Mouse (Mus musculus) neural tube, postnatal 0 days (tissue): Measurements from ENCODE around the gene Gm38431. TPM values are rescaled to one million over a fixed set of nuclear protein-coding genes. Genes with fewer than 3 reads are reported as not detected.

Source experiments
- microRNA counts: library from miRNA; unstranded; fragments of <30 nt; microRNA quantifications from one replicate; lab custom pipeline; 2015
- microRNA-seq: library from miRNA; unstranded; fragments of <30 nt; microRNA quantifications from one replicate; pipeline ENCODE4, GENCODE M21; 2016
- polyA plus RNA-seq: library from polyadenylated mRNA; unstranded; fragments of >200 nt; fragmentation: Nextera tagmentation; extraction: Ambion mirVana; gene quantifications from 2 replicates; pipeline ENCODE4 v1.2.1, GENCODE M21; 2015

The Gm38431 gene
- 0.35 and 0.42 TPM in 2 replicates for polyA plus RNA-seq

GRCm38 (mm10) chr9:21091707-21092320 lies at the start of gene Gm38431, which contains the start of gene Raver1:
Gene Gm38431, minus strand, starts transcription at chr9:21091997.
Gene Raver1, minus strand, starts transcription at chr9:21092008.

DNA sequence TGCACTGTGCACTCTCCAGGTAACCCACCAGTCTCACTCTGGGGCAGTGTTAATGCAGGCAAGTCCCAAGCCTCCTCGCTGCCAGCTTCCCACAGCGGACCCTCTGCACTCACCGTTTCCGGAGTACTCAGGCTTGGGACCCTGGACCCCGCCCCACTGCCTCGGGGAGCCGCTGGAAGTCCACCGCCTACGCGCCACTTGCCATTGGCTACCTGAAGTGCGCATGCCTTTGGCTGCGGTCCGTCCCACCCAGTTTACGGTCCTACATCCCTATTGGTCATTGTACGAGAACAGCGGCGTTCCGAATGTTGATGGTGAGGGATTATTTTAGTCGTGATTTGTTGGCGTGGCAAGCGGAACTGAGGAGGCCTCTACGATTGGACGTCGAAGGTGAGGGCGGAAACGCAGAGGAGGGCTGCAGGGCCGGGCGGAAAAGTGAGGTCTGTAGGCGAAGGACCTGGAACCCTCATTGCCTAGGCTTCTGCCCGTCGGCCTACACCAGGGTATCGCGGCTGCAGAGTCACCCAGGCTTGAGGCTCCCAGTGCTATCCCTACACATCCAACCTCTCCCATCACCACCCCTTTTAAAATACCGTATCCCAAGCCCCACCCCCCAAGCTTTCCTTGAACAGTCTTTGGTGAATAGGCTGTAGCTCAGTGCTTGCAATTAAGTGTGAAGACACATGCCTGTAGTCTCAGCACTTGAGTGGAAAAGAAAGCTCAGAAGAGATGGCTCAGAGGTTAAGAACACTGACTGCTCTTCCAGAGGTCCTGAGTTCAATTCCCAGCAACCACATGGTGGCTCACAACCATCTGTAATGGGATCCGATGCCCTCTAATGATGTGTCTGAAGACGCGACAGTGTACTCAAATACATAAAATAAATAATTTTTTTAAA lies 39.5 kb upstream of the Gm38431 start, which contains the start of gene Tyk2:
Gene Tyk2, minus strand, starts transcription at position 185 of the 898 bp plus-strand sequence.

DNA sequence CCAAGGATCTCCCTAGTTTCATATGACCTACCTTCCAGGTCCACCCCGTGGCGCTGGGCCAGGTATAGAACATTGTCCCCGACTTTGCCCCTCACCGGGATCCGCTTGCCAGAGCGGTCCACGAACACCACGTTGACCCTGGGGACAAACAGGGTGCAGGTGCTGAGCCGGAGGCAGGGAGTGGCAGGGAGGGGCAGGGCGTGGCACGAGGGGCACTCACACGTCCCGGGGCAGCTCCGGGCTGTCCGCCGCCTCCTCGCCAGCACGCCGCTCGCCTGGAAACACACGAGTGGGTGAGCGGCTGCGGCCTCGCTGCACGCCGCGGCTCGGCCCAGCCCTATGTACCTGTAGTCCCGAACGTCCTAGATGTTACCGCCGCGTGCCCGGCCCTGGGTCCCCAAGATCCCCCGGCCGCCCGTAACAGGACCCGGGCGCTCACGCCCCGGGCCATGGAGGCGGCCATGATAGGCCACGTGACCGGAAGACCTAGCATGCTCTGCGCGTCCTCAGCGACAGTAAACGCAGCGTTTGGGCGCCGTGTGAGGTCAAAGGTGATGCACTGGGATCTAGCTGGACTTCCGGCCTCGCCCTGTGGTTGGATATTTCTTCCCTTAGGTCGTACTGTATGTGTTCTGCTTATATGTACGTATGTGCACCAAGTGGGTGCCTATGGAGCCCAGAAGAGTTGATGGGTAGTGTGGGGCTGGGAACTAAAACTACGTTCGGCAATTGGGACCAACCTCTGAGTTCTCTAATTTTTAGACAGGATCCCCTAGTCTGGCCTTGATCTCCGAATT lies 18.6 kb downstream of the Gm38431 start, which contains the start of the genes Gm49373 and Fdx1l:
Gene Gm49373, minus strand, starts transcription at position 53 of the 797 bp plus-strand sequence.
Gene Fdx1l, minus strand, starts transcription at position 571 of the 797 bp plus-strand sequence.

DNA sequence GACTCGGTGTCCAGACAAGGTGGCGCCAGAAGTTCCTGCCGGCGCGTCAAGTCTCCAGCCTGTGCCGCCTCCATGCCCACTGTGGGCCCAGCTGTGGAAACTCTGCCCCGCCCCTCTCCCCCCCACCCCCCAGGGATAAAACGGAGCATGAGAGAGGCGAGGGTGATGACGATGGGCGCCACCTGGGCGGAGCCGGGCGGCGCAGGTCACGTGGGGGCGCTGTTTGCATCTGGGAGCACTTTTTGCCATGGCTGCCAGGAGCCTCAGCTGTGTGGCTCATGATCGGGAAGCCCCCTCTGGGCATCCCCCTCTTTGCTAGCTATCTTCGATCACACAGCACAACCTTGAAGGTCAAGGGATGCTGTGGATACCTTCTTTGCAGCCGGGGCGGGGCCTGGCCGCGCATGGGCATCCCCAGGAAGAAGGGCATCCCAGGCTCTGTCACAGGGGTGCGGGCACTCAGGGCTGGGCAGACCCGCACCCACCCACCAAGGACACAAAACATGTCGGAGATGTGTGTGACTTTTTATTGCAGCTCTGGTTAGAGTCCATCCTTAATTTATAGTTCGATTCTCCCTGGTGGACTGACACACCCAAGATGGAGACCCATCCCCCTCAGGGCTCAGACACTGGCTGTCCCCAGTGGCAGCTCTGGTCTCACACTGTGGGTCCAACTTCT lies 24.7 kb downstream of the Gm38431 start, which contains the start of gene Zglp1:
Gene Zglp1, minus strand, starts transcription at position 88 of the 679 bp plus-strand sequence.

DNA sequence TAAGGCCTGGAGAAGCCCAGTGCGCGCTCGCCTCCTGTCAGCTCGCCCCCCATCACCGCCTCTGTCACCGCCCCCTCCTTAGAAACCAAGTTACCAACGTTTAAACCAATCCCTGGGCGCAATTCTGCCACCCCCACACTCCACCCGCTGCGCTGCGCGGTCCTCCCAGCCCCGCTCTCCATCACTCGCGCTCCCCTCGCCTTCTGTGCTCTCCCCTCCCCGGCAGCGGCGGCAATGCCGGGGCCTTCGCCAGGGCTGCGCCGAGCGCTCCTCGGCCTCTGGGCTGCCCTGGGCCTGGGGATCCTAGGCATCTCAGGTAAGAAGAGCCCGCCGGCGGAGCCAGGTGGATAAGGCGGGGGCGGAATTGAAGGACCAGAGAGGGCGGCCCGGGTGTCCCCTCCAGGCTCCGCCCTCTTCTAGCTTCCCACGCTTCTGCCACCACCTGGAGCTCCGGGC lies 59.9 kb downstream of the Gm38431 start, which contains the start of gene Icam5:
Gene Icam5, plus strand, starts transcription at position 178 of the 456 bp plus-strand sequence.

GRCm38 (mm10) chr9:21029291-21030054 lies 62.3 kb downstream of the Gm38431 start, which contains the start of gene Icam4:
Gene Icam4, plus strand, starts transcription at chr9:21029373.

MicroRNAs within 50 kb of the gene (microRNA counts, 519-probe panel; counts per million panel counts)
- 40.5 counts per million for microRNA mmu-miR-1900 (lab: Ali Mortazavi, UCI)

Small RNA genes within 50 kb of the gene (microRNA-seq; reads per million reads assigned to microRNA genes)
- not detected for gene Mir1900
- not detected for gene Mir7082

Other genes with a start within 250 kb of the Gm38431 start
- gene A230050P20Rik, start 223.4 kb downstream of the Gm38431 start, polyA plus RNA-seq: 36.1 and 49.9 TPM in 2 replicates
- gene Angptl6, start 212.3 kb downstream of the Gm38431 start, polyA plus RNA-seq: 11.4 and 13.0 TPM in 2 replicates
- gene Ppan, start 203.8 kb downstream of the Gm38431 start, polyA plus RNA-seq: 37.3 and 39.7 TPM in 2 replicates
- 211 and 231 TPM in 2 replicates for gene Eif3g, start 193.4 kb downstream of the Gm38431 start, polyA plus RNA-seq
- gene Dnmt1, start 132.1 kb downstream of the Gm38431 start, polyA plus RNA-seq: 32.3 and 33.8 TPM in 2 replicates
- gene S1pr2, start 115.2 kb downstream of the Gm38431 start, polyA plus RNA-seq: 7.4 and 10.6 TPM in 2 replicates
- gene Mrpl4, start 89.3 kb downstream of the Gm38431 start, polyA plus RNA-seq: 133 and 135 TPM in 2 replicates
- gene Icam1, start 76.0 kb downstream of the Gm38431 start, polyA plus RNA-seq: 3.2 and 3.8 TPM in 2 replicates
- 0.57 TPM in 1 of 2 replicates, not detected in the other for gene Icam4, start 62.6 kb downstream of the Gm38431 start, polyA plus RNA-seq
- 4.0 and 4.1 TPM in 2 replicates for gene Icam5, start 59.9 kb downstream of the Gm38431 start, polyA plus RNA-seq
- gene Zglp1, start 24.9 kb downstream of the Gm38431 start, polyA plus RNA-seq: 0.49 and 2.1 TPM in 2 replicates
- 1.1 and 1.2 TPM in 2 replicates for gene Gm49373, start 18.9 kb downstream of the Gm38431 start, polyA plus RNA-seq
- gene Fdx1l, start 18.4 kb downstream of the Gm38431 start, polyA plus RNA-seq: 86.5 and 102 TPM in 2 replicates
- 16.6 and 21.1 TPM in 2 replicates for gene Raver1, start within 50 bp of the Gm38431 start, polyA plus RNA-seq
- 6.5 and 7.0 TPM in 2 replicates for gene Tyk2, start 39.2 kb upstream of the Gm38431 start, polyA plus RNA-seq
- gene Cdc37, start 58.0 kb upstream of the Gm38431 start, polyA plus RNA-seq: 152 and 155 TPM in 2 replicates
- 49.6 and 56.9 TPM in 2 replicates for gene Pde4a, start 73.7 kb upstream of the Gm38431 start, polyA plus RNA-seq
- gene Keap1, start 147.4 kb upstream of the Gm38431 start, polyA plus RNA-seq: 60.8 and 64.1 TPM in 2 replicates
- gene S1pr5, start 156.4 kb upstream of the Gm38431 start, polyA plus RNA-seq: 5.5 and 5.9 TPM in 2 replicates
- 41.7 and 48.3 TPM in 2 replicates for gene Atg4d, start 173.3 kb upstream of the Gm38431 start, polyA plus RNA-seq
- gene Kri1, start 196.0 kb upstream of the Gm38431 start, polyA plus RNA-seq: 11.8 and 12.0 TPM in 2 replicates
- 157 and 165 TPM in 2 replicates for gene Cdkn2d, start 199.4 kb upstream of the Gm38431 start, polyA plus RNA-seq
- 3.5 and 4.4 TPM in 2 replicates for gene Ap1m2, start 220.3 kb upstream of the Gm38431 start, polyA plus RNA-seq
- 47.3 and 53.9 TPM in 2 replicates for gene Slc44a2, start 228.7 kb upstream of the Gm38431 start, polyA plus RNA-seq